Mouse (Mus musculus): Measurements from ENCODE around the gene Mrpl18. TPM values are rescaled to one million over a fixed set of nuclear protein-coding genes. Genes with fewer than 3 reads are reported as not detected.
"Not testable (repeated sequence)": the region's sequence is repeated elsewhere in the genome, so short reads cannot be mapped to it uniquely, and the experiment has no call there.

Gene Mrpl18
- polyA plus RNA-seq (2012; rRNA removed) = 26.3 and 32.3 TPM in 2 replicates

- peak within 1 kb of the TSS; percentile 99 for H3K4me3 ChIP-seq (ENCODE audit: control insufficient read depth, low read depth, low read length)
- no peaks in the 10 kb centered on the region for H3K4me1 ChIP-seq (ENCODE audit: control insufficient read depth, insufficient read depth, low read length)
- peak within 1 kb of the TSS; percentile 100 for H3K27ac ChIP-seq (ENCODE audit: control insufficient read depth, insufficient read depth, low read depth, low read length)
- TF ChIP-seq POLR2A (IDR thresholded peaks at IDR 0.05; ENCODE audit: control insufficient read depth, low read depth, low read length) (peak; percentile 98), CTCF (IDR thresholded peaks at IDR 0.05; ENCODE audit: control insufficient read depth, insufficient read depth, insufficient replicate concordance, low read depth, low read length) (no peak)
- peaks cover 2% of the 10 kb centered on the region; the same call in 1 of the 2 replicates for H3K36me3 ChIP-seq (ENCODE audit: control insufficient read depth, insufficient read depth, low read length)
- no peaks in the 10 kb centered on the region for H3K27me3 ChIP-seq (ENCODE audit: control insufficient read depth, insufficient read depth, low read length)
Measured at GRCm38 (mm10) chr17:12915881-12916583, at the start of gene Mrpl18. Gene Mrpl18, minus strand, starts transcription at chr17:12916345.

- Histone ChIP-seq H3K4me1 (ENCODE audit: control insufficient read depth, insufficient read depth, low read length) (peaks cover 3% of the 10 kb centered on the region), H3K27me3 (ENCODE audit: control insufficient read depth, insufficient read depth, low read length) (no peaks in the 10 kb centered on the region)
- no peak for TF ChIP-seq POLR2A (IDR thresholded peaks at IDR 0.05; ENCODE audit: control insufficient read depth, low read depth, low read length)
- no peak for TF ChIP-seq CTCF (IDR thresholded peaks at IDR 0.05; ENCODE audit: control insufficient read depth, insufficient read depth, insufficient replicate concordance, low read depth, low read length)
Measured at GRCm38 (mm10) chr17:12963476-12963875, 47.3 kb upstream of the Mrpl18 start.

DNA sequence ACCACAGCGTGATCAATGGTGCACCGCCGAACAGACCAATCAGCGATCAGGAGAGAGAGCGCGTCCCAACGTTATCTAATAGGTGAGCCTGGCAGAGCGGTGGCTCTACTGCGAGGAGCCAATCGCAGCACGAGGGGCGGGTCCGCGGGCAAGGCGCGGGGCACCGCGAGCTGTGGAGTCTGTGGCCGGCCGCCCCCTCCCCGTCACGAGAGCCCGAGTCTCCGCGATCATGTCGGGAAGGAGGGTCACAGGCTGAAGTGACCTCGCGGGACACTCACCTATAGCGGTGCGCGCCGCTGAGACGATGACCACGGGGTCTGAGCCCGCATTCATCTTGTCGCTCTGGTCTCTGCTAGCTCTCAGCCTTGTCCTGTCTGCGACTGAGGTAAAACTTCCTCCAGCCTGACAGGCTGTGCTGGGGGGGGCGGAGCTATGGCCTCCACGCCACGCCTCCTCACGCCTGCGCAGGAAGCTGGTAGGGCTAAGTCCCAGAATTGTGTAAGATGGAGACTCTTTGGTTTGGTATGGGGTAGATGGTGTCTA lies 44.3 kb upstream of the Mrpl18 start, which contains the start of gene Acat2:
TSS of gene Acat2 (minus strand) at position 417 of the 543 bp plus-strand sequence.
- Histone ChIP-seq H3K36me3 (ENCODE audit: control insufficient read depth, insufficient read depth, low read length) (no peaks in the 10 kb centered on the region; the same call in 1 of the 2 replicates), H3K4me1 (ENCODE audit: control insufficient read depth, insufficient read depth, low read length) (peaks cover 3% of the 10 kb centered on the region), H3K27me3 (ENCODE audit: control insufficient read depth, insufficient read depth, low read length) (no peaks in the 10 kb centered on the region), H3K27ac (ENCODE audit: control insufficient read depth, insufficient read depth, low read depth, low read length) (peak within 1 kb of the TSS; percentile 70), H3K4me3 (ENCODE audit: control insufficient read depth, low read depth, low read length) (peak within 1 kb of the TSS; percentile 90)
- peak; percentile 79 for TF ChIP-seq POLR2A (IDR thresholded peaks at IDR 0.05; ENCODE audit: control insufficient read depth, low read depth, low read length)
- no peak for TF ChIP-seq CTCF (IDR thresholded peaks at IDR 0.05; ENCODE audit: control insufficient read depth, insufficient read depth, insufficient replicate concordance, low read depth, low read length)

More at GRCm38 (mm10) chr17:12963476-12963875, 47.3 kb upstream of the Mrpl18 start:
- Histone ChIP-seq H3K27ac (ENCODE audit: control insufficient read depth, insufficient read depth, low read depth, low read length) (no peak overlapping the region), H3K4me3 (ENCODE audit: control insufficient read depth, low read depth, low read length) (no peak overlapping the region), H3K36me3 (ENCODE audit: control insufficient read depth, insufficient read depth, low read length) (no peaks in the 10 kb centered on the region; the same call in 1 of the 2 replicates)

- not testable (repeated sequence) for H3K27me3 ChIP-seq (ENCODE audit: control insufficient read depth, insufficient read depth, low read length); H3K27ac ChIP-seq (ENCODE audit: control insufficient read depth, insufficient read depth, low read depth, low read length); H3K4me1 ChIP-seq (ENCODE audit: control insufficient read depth, insufficient read depth, low read length); H3K4me3 ChIP-seq (ENCODE audit: control insufficient read depth, low read depth, low read length); H3K36me3 ChIP-seq (ENCODE audit: control insufficient read depth, insufficient read depth, low read length)
Measured at GRCm38 (mm10) chr17:12959377-12959776, 43.2 kb upstream of the Mrpl18 start.

DNA sequence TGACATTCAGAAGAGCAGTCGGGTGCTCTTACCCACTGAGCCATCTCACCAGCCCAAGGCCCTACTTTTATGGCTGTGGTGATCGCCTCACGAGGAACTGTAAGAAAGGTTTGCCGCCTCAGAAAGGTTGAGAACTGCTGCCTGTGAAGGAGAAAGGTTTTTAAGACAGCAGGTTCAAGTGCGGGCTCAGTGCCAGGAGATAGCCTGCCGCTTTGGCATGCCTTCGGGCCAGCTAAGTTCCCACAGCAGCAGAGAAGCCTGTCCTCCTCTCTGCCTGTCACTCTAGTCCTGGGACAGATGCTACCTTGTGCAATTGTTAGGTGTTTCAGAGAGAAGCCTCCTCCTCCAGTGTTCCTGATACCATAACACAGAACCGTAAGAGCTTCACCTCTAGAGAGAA lies 40.5 kb upstream of the Mrpl18 start:
- no peaks in the 10 kb centered on the region; the same call in 1 of the 2 replicates for H3K36me3 ChIP-seq (ENCODE audit: control insufficient read depth, insufficient read depth, low read length)
- H3K4me1 ChIP-seq (ENCODE audit: control insufficient read depth, insufficient read depth, low read length) = peaks cover 3% of the 10 kb centered on the region
- H3K27ac ChIP-seq (ENCODE audit: control insufficient read depth, insufficient read depth, low read depth, low read length) = no peak overlapping the region
- no peaks in the 10 kb centered on the region for H3K27me3 ChIP-seq (ENCODE audit: control insufficient read depth, insufficient read depth, low read length)
- H3K4me3 ChIP-seq (ENCODE audit: control insufficient read depth, low read depth, low read length) = no peak overlapping the region
- TF ChIP-seq CTCF (IDR thresholded peaks at IDR 0.05; ENCODE audit: control insufficient read depth, insufficient read depth, insufficient replicate concordance, low read depth, low read length) = no peak
- TF ChIP-seq POLR2A (IDR thresholded peaks at IDR 0.05; ENCODE audit: control insufficient read depth, low read depth, low read length) = no peak

DNA sequence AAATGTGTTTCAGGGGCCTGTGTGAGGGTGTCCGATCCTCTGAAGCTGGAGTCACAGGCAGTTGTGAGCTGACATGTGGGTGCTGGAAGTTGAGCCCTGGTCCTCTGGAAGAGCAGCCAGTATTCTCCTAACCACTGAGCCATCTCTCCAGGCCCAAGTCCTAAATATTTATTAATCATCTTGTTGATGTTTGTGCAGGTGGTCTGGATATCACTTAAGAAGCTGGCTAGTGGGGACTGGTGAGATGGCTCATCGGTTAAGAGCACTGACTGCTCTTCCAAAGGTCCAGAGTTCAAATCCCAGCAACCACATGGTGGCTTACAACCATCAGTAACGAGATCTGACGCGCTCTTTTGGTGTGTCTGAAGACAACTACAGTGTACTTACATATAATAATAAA lies 33.5 kb upstream of the Mrpl18 start:
- no peaks in the 10 kb centered on the region for H3K27me3 ChIP-seq (ENCODE audit: control insufficient read depth, insufficient read depth, low read length)
- no peak for TF ChIP-seq POLR2A (IDR thresholded peaks at IDR 0.05; ENCODE audit: control insufficient read depth, low read depth, low read length)
- H3K4me1 ChIP-seq (ENCODE audit: control insufficient read depth, insufficient read depth, low read length) = no peaks in the 10 kb centered on the region
- H3K36me3 ChIP-seq (ENCODE audit: control insufficient read depth, insufficient read depth, low read length) = no peaks in the 10 kb centered on the region
- H3K4me3 ChIP-seq (ENCODE audit: control insufficient read depth, low read depth, low read length) = no peak overlapping the region
- no peak overlapping the region for H3K27ac ChIP-seq (ENCODE audit: control insufficient read depth, insufficient read depth, low read depth, low read length)

DNA sequence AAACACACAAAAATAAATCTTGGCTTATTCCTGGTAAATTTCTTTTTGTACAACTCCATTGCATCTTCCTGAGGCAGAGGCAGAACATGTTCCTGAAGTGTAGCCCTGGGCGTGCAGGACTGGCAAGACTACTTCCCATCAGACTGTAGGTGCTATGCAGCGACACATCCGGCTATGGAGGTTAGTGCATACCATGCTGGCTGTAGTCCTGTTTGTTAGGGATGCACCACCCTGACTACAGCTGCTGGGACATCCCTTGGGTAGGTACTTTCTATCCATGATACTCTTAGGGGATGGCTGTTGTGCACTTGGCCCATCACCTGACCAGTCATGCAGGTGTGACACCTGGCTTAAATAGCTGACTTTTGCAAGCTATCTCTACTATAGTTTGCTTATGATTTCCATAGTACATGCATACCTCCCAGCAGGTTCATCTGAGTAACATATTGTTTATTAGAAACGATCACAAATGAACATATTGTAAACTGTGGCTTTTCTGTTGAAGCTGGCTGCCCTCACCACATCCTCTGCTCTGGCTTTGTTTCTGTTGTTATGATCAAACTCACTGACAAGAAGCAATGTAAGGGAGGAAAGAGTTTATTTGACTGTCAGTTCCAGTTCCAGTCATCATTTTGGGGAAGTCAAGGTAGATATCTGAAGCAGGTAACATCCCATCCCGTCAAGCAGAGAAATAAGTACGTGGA lies 26.5 kb upstream of the Mrpl18 start:
- Histone ChIP-seq H3K27me3 (ENCODE audit: control insufficient read depth, insufficient read depth, low read length) (no peaks in the 10 kb centered on the region; the same call in 1 of the 2 replicates), H3K27ac (ENCODE audit: control insufficient read depth, insufficient read depth, low read depth, low read length) (peak overlapping the region; percentile 80), H3K4me1 (ENCODE audit: control insufficient read depth, insufficient read depth, low read length) (peaks cover 14% of the 10 kb centered on the region), H3K36me3 (ENCODE audit: control insufficient read depth, insufficient read depth, low read length) (no peaks in the 10 kb centered on the region), H3K4me3 (ENCODE audit: control insufficient read depth, low read depth, low read length) (no peak overlapping the region)
- TF ChIP-seq CTCF (IDR thresholded peaks at IDR 0.05; ENCODE audit: control insufficient read depth, insufficient read depth, insufficient replicate concordance, low read depth, low read length) (no peak), POLR2A (IDR thresholded peaks at IDR 0.05; ENCODE audit: control insufficient read depth, low read depth, low read length) (no peak)

All from testis, adult 2 months (tissue).